Mouse (Mus musculus): ENCODE measurements around the gene Rps6ka5. TPM values are rescaled to one million over a fixed set of nuclear protein-coding genes. Genes with fewer than 3 reads are reported as not detected.

Gene Rps6ka5
- polyA plus RNA-seq, 2 experiments, result 1.2 to 1.4 TPM

DNA sequence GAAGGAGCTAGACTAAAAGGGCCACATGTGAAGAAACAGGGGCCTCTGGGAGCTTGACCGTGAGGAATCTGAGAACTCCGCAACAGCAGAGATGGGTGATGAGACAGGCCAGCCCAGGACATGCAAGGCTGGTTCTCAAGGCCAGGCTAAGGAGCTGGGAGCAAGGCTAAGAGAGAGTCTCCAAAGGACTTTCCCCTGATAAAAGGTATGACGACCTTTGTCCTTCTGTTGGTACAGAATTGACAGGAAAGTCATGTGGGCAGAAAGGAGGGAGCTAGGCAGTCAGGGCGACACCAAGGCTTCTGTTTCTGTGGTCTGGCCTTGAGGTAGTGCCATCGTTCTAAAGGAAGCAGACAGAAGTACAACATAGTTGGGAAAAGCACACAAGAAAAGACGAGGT, 173.1 kb downstream of the Rps6ka5 start:
- Histone ChIP-seq H3K27me3 (ENCODE audit: control insufficient read depth, insufficient read depth, low read length) (no peaks in the 10 kb centered on the region), H3K4me3 (ENCODE audit: insufficient read depth in 1 of 2, low read depth in 2 of 2, low read length in 2 of 2) (no peak overlapping the region), H3K4me1 (replicated peaks; ENCODE audit: control insufficient read depth in 2 of 2, insufficient read depth in 2 of 2, low read length in 1 of 2) (no peaks in the 10 kb centered on the region), H3K9ac (replicated peaks) (no peak overlapping the region), H3K4me2 (ENCODE audit: low read depth) (no peak overlapping the region), H3K27ac (no peak overlapping the region), H3K9me3 (ENCODE audit: control insufficient read depth, low read length) (no peaks in the 10 kb centered on the region), H3K36me3 (replicated peaks; ENCODE audit: control insufficient read depth, insufficient read depth, low read depth) (no peaks in the 10 kb centered on the region)
- no peak for TF ChIP-seq EP300 (IDR thresholded peaks at IDR 0.05; ENCODE audit: low read depth)
- no peak for TF ChIP-seq CTCF (IDR thresholded peaks at IDR 0.05; ENCODE audit: low read depth)
- no peak for DNase-seq (ENCODE audit: low read depth in 3 of 3, low spot score in 3 of 3)
- no peak for ATAC-seq (ENCODE audit: insufficient read depth)
- WGBS (ENCODE audit: insufficient replicate concordance), result 81% methylated on average over 6 of the region's 6 CpGs

DNA sequence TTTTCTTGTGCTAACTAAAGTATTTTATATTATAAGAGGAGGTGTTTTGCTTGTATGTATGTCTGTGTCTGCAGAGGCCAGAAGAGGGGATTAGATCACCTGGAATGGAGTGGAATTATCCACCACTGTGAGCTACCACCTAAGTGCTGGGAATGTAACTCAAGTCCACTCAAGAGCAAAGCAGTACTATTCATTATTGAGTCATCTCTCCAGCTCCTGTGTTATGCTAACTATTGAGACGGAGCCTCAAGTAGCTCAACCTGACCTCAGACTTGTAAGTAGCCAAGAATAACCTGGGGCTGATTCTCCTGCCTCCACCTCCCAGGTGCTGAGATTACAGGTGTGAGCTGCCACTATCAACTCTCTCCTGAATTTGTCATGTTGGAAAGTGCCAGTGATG, 174.8 kb downstream of the Rps6ka5 start:
- Histone ChIP-seq H3K27ac (no peak overlapping the region), H3K4me3 (ENCODE audit: insufficient read depth in 1 of 2, low read depth in 2 of 2, low read length in 2 of 2) (no peak overlapping the region), H3K4me1 (replicated peaks; ENCODE audit: control insufficient read depth in 2 of 2, insufficient read depth in 2 of 2, low read length in 1 of 2) (no peaks in the 10 kb centered on the region), H3K4me2 (ENCODE audit: low read depth) (no peak overlapping the region), H3K27me3 (ENCODE audit: control insufficient read depth, insufficient read depth, low read length) (no peaks in the 10 kb centered on the region), H3K9me3 (ENCODE audit: control insufficient read depth, low read length) (no peaks in the 10 kb centered on the region), H3K36me3 (replicated peaks; ENCODE audit: control insufficient read depth, insufficient read depth, low read depth) (no peaks in the 10 kb centered on the region), H3K9ac (replicated peaks) (no peak overlapping the region)
- TF ChIP-seq EP300 (IDR thresholded peaks at IDR 0.05; ENCODE audit: low read depth) (no peak), CTCF (IDR thresholded peaks at IDR 0.05; ENCODE audit: low read depth) (no peak)
- WGBS (ENCODE audit: insufficient replicate concordance), result 85% methylated on average over 1 of the region's 1 CpGs
- DNase-seq (ENCODE audit: low read depth in 3 of 3, low spot score in 3 of 3) (no peak), ATAC-seq (ENCODE audit: insufficient read depth) (no peak)

DNA sequence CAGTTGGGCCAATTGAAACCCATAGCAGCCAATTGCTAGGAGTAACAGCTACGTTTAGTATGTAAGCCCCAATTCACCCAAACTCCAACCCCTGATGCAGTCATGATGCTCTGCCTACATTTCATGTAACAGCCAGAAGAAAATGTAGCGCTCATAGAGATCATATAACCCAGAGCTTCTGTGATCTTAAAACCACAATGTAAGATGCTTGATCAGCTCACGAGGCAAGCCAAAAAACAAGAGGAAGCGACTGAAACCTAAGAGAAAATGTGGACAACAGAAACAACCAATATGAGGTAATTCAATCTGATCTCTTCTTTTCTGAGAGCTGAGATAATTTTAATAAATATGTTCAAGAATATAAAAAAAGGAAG, 182.6 kb downstream of the Rps6ka5 start:
- ATAC-seq (ENCODE audit: insufficient read depth), result no peak
- no peak overlapping the region for H3K4me3 ChIP-seq (ENCODE audit: insufficient read depth in 1 of 2, low read depth in 2 of 2, low read length in 2 of 2)
- no peaks in the 10 kb centered on the region for H3K36me3 ChIP-seq (replicated peaks; ENCODE audit: control insufficient read depth, insufficient read depth, low read depth)
- TF ChIP-seq EP300 (IDR thresholded peaks at IDR 0.05; ENCODE audit: low read depth) (no peak), CTCF (IDR thresholded peaks at IDR 0.05; ENCODE audit: low read depth) (no peak)
- H3K27ac ChIP-seq, result no peak overlapping the region
- H3K27me3 ChIP-seq (ENCODE audit: control insufficient read depth, insufficient read depth, low read length), result no peaks in the 10 kb centered on the region
- H3K4me1 ChIP-seq (replicated peaks; ENCODE audit: control insufficient read depth in 2 of 2, insufficient read depth in 2 of 2, low read length in 1 of 2), result no peaks in the 10 kb centered on the region
- DNase-seq (ENCODE audit: low read depth in 3 of 3, low spot score in 3 of 3), result no peak
- WGBS (ENCODE audit: insufficient replicate concordance), result 57% methylated on average over 4 of the region's 4 CpGs
- H3K4me2 ChIP-seq (ENCODE audit: low read depth), result no peak overlapping the region
- H3K9ac ChIP-seq (replicated peaks), result no peak overlapping the region
- H3K9me3 ChIP-seq (ENCODE audit: control insufficient read depth, low read length), result no peaks in the 10 kb centered on the region

DNA sequence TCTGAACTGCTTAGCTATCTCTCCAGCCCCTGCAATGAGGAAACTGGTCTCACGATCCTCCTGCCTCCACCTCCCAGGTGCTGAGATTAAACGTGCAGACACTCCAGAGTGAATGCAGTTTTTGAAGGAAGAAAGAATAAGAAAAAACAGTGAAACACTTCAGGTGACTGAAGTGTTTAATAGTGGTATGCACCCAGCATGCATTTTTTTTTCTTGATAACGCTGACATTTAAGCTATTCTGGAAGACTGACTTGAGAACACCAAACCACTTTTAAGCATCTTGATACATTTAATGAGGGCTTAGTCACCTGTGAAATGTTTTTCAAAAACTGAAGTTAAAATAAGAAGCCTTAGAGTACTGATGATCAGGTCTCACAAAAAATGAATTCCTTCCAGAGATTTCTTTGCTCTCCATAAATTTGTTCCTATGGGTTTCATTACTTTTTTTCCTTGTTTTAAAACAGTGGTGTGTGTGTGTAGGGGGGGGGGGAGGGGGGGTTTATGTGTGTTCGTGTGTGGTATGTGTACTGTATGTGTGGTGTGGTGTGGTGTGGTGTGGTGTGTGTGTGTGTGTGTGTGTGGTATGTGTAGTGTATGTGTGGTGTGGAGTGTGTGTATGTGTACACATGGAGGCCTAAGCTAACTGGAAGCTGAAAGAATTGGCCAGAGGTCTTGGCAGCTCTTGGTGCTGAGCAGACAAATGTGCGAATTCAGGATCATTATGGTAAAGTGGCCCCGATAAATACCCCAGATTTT, 183.2 kb downstream of the Rps6ka5 start:
- Histone ChIP-seq H3K4me3 (ENCODE audit: insufficient read depth in 1 of 2, low read depth in 2 of 2, low read length in 2 of 2) (no peak overlapping the region), H3K36me3 (replicated peaks; ENCODE audit: control insufficient read depth, insufficient read depth, low read depth) (no peaks in the 10 kb centered on the region), H3K27me3 (ENCODE audit: control insufficient read depth, insufficient read depth, low read length) (no peaks in the 10 kb centered on the region), H3K4me1 (replicated peaks; ENCODE audit: control insufficient read depth in 2 of 2, insufficient read depth in 2 of 2, low read length in 1 of 2) (0 out of 4 replicates have a peak, but pooled peaks cover 0 to 1% of the 10 kb centered on the region in 2 experiments), H3K4me2 (ENCODE audit: low read depth) (no peak overlapping the region), H3K9ac (replicated peaks) (no peak overlapping the region), H3K27ac (no peak overlapping the region), H3K9me3 (ENCODE audit: control insufficient read depth, low read length) (no peaks in the 10 kb centered on the region)
- TF ChIP-seq CTCF (IDR thresholded peaks at IDR 0.05; ENCODE audit: low read depth), result no peak
- no peak for ATAC-seq (ENCODE audit: insufficient read depth)
- WGBS (ENCODE audit: insufficient replicate concordance), result 65% methylated on average over 6 of the region's 6 CpGs
- no peak for DNase-seq (ENCODE audit: low read depth in 3 of 3, low spot score in 3 of 3)

DNA sequence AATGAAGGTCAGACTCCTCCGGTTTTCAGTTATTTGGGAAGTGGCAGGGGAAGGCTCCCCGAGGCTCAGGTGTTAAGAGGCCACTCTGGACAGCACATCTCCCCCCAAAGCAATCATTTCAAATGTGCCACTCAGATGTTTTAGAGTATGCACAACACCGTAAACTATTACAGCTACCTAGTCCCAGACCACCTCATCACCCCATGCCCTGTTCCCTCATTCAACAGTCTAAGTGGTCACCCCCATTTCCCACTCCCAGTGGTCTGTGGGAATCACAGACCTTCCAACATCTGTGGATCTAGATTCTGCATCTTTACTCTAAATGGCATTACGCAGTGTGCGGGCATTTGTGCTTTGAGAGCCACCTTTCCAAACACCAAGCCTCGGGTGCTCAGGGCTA, 184.3 kb downstream of the Rps6ka5 start:
- DNase-seq (ENCODE audit: low read depth in 3 of 3, low spot score in 3 of 3) (no peak), ATAC-seq (ENCODE audit: insufficient read depth) (no peak)
- Histone ChIP-seq H3K27me3 (ENCODE audit: control insufficient read depth, insufficient read depth, low read length) (no peaks in the 10 kb centered on the region), H3K9me3 (ENCODE audit: control insufficient read depth, low read length) (no peaks in the 10 kb centered on the region), H3K9ac (replicated peaks) (no peak overlapping the region), H3K4me2 (ENCODE audit: low read depth) (no peak overlapping the region), H3K4me1 (replicated peaks; ENCODE audit: control insufficient read depth in 2 of 2, insufficient read depth in 2 of 2, low read length in 1 of 2) (0 out of 4 replicates have a peak, but pooled peaks cover 0 to 2% of the 10 kb centered on the region in 2 experiments), H3K27ac (no peak overlapping the region), H3K36me3 (replicated peaks; ENCODE audit: control insufficient read depth, insufficient read depth, low read depth) (no peaks in the 10 kb centered on the region), H3K4me3 (ENCODE audit: insufficient read depth in 1 of 2, low read depth in 2 of 2, low read length in 2 of 2) (no peak overlapping the region)
- 68% methylated on average over 6 of the region's 6 CpGs for WGBS (ENCODE audit: insufficient replicate concordance)
- TF ChIP-seq EP300 (IDR thresholded peaks at IDR 0.05; ENCODE audit: low read depth) (no peak), CTCF (IDR thresholded peaks at IDR 0.05; ENCODE audit: low read depth) (no peak)
